8 mouse cellular contexts compared by ENCODE assay signal in the genomic region with DNA sequence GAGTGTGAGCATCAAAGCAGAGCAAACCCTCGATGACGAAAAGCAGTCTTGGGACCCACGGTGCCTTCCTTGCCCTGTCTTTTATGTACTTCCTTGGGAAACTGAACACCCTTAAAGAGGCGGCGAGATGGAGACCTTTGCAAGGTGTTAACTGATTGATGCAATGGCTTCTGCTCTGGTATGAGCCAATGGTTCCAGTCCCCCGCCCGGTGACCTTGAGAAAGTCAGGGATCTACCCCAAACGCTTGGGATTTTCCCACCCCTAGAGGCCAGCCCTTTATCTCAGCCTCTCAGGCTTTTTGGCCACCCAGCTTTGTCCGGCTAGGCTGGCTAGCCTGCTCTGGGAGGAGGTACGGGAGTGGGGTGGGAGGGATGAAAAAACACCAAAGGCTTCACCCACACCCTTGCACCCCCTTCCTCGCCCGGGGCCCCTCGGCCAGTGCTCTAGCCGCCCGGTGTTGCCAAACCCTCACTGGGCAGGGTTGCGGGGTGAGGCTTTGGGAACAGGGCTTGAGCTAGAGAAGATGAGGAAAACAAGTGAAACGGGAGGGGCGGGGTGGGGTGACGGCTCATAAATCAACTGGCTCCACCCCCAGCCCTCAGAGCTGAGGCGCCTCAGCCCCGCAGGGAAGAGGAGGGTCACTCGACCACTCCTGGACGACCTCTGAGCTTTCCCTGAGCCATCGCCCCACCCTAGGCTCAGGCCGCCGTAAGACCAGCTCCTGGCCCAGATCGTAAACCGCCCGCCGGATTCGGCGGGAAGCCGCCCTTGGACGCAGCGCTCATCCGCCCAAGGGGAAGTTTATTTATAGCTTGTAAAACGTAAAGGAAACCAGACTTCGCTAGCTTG.
DNase-seq lines count a peak whose midpoint lies in the region; ATAC-seq and TF ChIP-seq lines count a peak whose summit lies in the region.

No protein-coding gene starts in this region.

- no peaks in the 10 kb centered on the region for H3K27me3 ChIP-seq in G1E (ENCODE audit: insufficient read depth, low read length)
- peaks cover 44% of the 10 kb centered on the region for H3K27me3 ChIP-seq in liver, embryonic 15.5 days
- peaks cover 24% of the 10 kb centered on the region for H3K27me3 ChIP-seq in neural tube, embryonic 11.5 days (ENCODE audit: control insufficient read depth, insufficient read depth, low read length)

- H3K9ac ChIP-seq in liver, embryonic 15.5 days: peak overlapping the region; percentile 65
- no peak overlapping the region; the same call in 1 of the 2 replicates for H3K9ac ChIP-seq in neural tube, embryonic 11.5 days (ENCODE audit: low read length)

- H3K4me3 ChIP-seq in G1E (ENCODE audit: low read depth, low read length): peak overlapping the region; percentile 71
- H3K4me3 ChIP-seq in liver, embryonic 15.5 days (replicated peaks): peak overlapping the region; percentile 63
- no peak overlapping the region for H3K4me3 ChIP-seq in neural tube, embryonic 11.5 days (ENCODE audit: low read depth, low read length)

- peak; percentile 48 for ATAC-seq in G1E (ENCODE audit: extremely low read depth, insufficient number of reproducible peaks, low FRiP score, poor library complexity, severe bottlenecking)
- peak; percentile 36 for ATAC-seq in inflammation-experienced regulatory T-cells, adult 6 months
- peak; percentile 54 for ATAC-seq in liver, embryonic 15.5 days (ENCODE audit: insufficient read depth)
- ATAC-seq in neural tube, embryonic 11.5 days (ENCODE audit: insufficient read depth, low FRiP score, low TSS enrichment): peak; percentile 42

- WGBS in liver, embryonic 15.5 days (ENCODE audit: insufficient replicate concordance): 4% methylated on average over 38 of the region's 38 CpGs
- 1% methylated on average over 33 of the region's 38 CpGs for WGBS in neural tube, embryonic 11.5 days

- DNase-seq in G1E (ENCODE audit: low spot score): no peak
- peak; percentile 26 for DNase-seq in c-Kit-positive CD71-negative TER-119-negative erythroid progenitor cells, embryonic 14.5 days (ENCODE audit: low read depth)
- peak; percentile 67 for DNase-seq in gastrocnemius, postnatal 25 days
- DNase-seq in neural tube, embryonic 11.5 days (ENCODE audit: low spot score): peak; percentile 73
- DNase-seq in urinary bladder, postnatal 36 days (ENCODE audit: low spot score in 2 of 2): peak; percentile 32 to 66
- DNase-seq in layer of hippocampus, adult 11-12 months (ENCODE audit: low spot score): no peak

- H3K27ac ChIP-seq in liver, embryonic 15.5 days (replicated peaks): peak overlapping the region; percentile 92
- peak overlapping the region; percentile 88 for H3K27ac ChIP-seq in neural tube, embryonic 11.5 days (ENCODE audit: low read depth, low read length)

- TF ChIP-seq CTCF in G1E (IDR thresholded peaks at IDR 0.05; ENCODE audit: low read depth, low read length): no peak

- peak overlapping the region; percentile 87 for H3K4me2 ChIP-seq in liver, embryonic 15.5 days
- peak overlapping the region; percentile 52 for H3K4me2 ChIP-seq in neural tube, embryonic 11.5 days (ENCODE audit: low read depth)

- peaks cover 64% of the 10 kb centered on the region for H3K4me1 ChIP-seq in G1E (ENCODE audit: insufficient read depth, low read depth, low read length)
- peaks cover 63% of the 10 kb centered on the region for H3K4me1 ChIP-seq in liver, embryonic 15.5 days (replicated peaks)
- peaks cover 18% of the 10 kb centered on the region for H3K4me1 ChIP-seq in neural tube, embryonic 11.5 days (ENCODE audit: control insufficient read depth, insufficient read depth, low read length)

- no peaks in the 10 kb centered on the region for H3K9me3 ChIP-seq in G1E (replicated peaks)
- H3K9me3 ChIP-seq in liver, embryonic 15.5 days (replicated peaks): no peaks in the 10 kb centered on the region
- no peaks in the 10 kb centered on the region for H3K9me3 ChIP-seq in neural tube, embryonic 11.5 days (ENCODE audit: control insufficient read depth, low read length)

- H3K36me3 ChIP-seq in G1E (replicated peaks): no peaks in the 10 kb centered on the region
- no peaks in the 10 kb centered on the region for H3K36me3 ChIP-seq in liver, embryonic 15.5 days (replicated peaks)
- no peaks in the 10 kb centered on the region for H3K36me3 ChIP-seq in neural tube, embryonic 11.5 days (ENCODE audit: control insufficient read depth, insufficient read depth, low read length)

Comparison
In these comparisons a context has a peak if more than half of its experiments do, and no peak if none do; other contexts are left out.
1. DNase-seq: peak in c-Kit-positive CD71-negative TER-119-negative erythroid progenitor cells, embryonic 14.5 days (single experiment), gastrocnemius, postnatal 25 days (single experiment), neural tube, embryonic 11.5 days (single experiment) and urinary bladder, postnatal 36 days (2 of 2); none in G1E (single experiment) and layer of hippocampus, adult 11-12 months (single experiment).
2. Peak in every context shown above with its lines, with median percentiles within 50 percentile points of each other: ATAC-seq.